Mouse (Mus musculus): ENCODE data around the gene Myo16.

DNA sequence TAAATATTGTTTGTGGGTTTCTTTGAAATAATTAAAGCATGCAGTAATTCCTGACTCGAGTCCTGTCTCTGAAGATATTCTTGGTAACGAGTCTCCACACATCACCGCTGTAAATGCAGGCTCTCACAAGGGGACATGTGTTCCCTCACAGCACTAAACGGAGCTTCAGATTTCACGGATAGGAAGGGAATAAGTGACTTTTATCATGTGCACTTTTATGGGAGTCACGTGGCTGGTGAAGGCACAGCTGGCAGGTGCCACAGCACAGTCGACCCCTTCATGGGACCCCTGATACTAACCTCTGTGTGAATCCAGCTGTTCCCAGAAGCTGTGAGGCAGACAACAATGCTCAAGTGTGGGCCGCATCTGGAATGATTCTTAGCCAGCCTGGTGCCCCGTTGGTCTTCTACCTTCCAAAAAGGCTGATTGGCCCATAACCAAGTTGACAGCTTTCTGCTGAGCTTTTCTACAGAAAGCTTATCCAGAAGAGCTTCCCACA is 304.5 kb downstream of the Myo16 start:
- TF ChIP-seq CTCF (IDR thresholded peaks at IDR 0.05; ENCODE audit: low read depth) (no peak), EP300 (IDR thresholded peaks at IDR 0.05; ENCODE audit: low read depth) (no peak)
